Mouse (Mus musculus) sigmoid colon, adult 10 weeks (tissue): Measurements from ENCODE around the gene Lhfpl4. TPM values are rescaled to one million over a fixed set of nuclear protein-coding genes. Genes with fewer than 3 reads are reported as not detected.

Experiments
- polyA plus RNA-seq: library from polyadenylated mRNA; stranded (reverse); fragments of 350-450 nt; fragmentation: Illumina TruSeq; extraction: RNeasy Lipid Tissue Mini Kit (QIAGEN cat#74804); gene quantifications from one replicate; pipeline ENCODE4 v1.2.3, GENCODE M21; 2014; ENCODE audit warnings: low read depth, low replicate concordance

Gene Lhfpl4
- polyA plus RNA-seq: 0.25 TPM

GRCm38 (mm10) chr6:113194841-113195595 lies at the start of gene Lhfpl4:
Lhfpl4 (minus strand) TSS chr6:113195384.

GRCm38 (mm10) chr6:113237542-113238270 lies 42.5 kb upstream of the Lhfpl4 start, which contains the start of gene Mtmr14:
Mtmr14 (plus strand) TSS chr6:113237843.

Other genes with a start within 250 kb of the Lhfpl4 start
- gene Srgap3, start 248.1 kb downstream of the Lhfpl4 start, polyA plus RNA-seq: 4.6 TPM
- 163 TPM for gene Thumpd3, start 149.2 kb downstream of the Lhfpl4 start, polyA plus RNA-seq
- 162 TPM for gene Setd5, start 118.0 kb downstream of the Lhfpl4 start, polyA plus RNA-seq
- gene Mtmr14, start 42.5 kb upstream of the Lhfpl4 start, polyA plus RNA-seq: 24.4 TPM
- gene Cpne9, start 86.9 kb upstream of the Lhfpl4 start, polyA plus RNA-seq: not detected
- 5.7 TPM for gene Brpf1, start 111.8 kb upstream of the Lhfpl4 start, polyA plus RNA-seq
- gene Ogg1, start 131.6 kb upstream of the Lhfpl4 start, polyA plus RNA-seq: 3.8 TPM
- gene Camk1, start 148.6 kb upstream of the Lhfpl4 start, polyA plus RNA-seq: 20.0 TPM
- gene Tada3, start 182.5 kb upstream of the Lhfpl4 start, polyA plus RNA-seq: 2.2 TPM
- 110 TPM for gene Arpc4, start 182.7 kb upstream of the Lhfpl4 start, polyA plus RNA-seq
- 3.0 TPM for gene Ttll3, start 193.9 kb upstream of the Lhfpl4 start, polyA plus RNA-seq
- gene Rpusd3, start 224.0 kb upstream of the Lhfpl4 start, polyA plus RNA-seq: not detected
- gene Cidec, start 240.4 kb upstream of the Lhfpl4 start, polyA plus RNA-seq: 0.69 TPM
- gene Jagn1, start 247.2 kb upstream of the Lhfpl4 start, polyA plus RNA-seq: 17.2 TPM